Mouse (Mus musculus) hindbrain, embryonic 11.5 days (tissue): Measurements from ENCODE around the gene Cerk. TPM values are rescaled to one million over a fixed set of nuclear protein-coding genes. Genes with fewer than 3 reads are reported as not detected.
"Not testable (repeated sequence)": the region's sequence is repeated elsewhere in the genome, so short reads cannot be mapped to it uniquely, and the experiment has no call there.

Experiments
- ATAC-seq: fragments of 200-750 bp; cut with Nextera tagmentation; 2 replicates; pipeline ENCODE4 v1.8.0; 2017; ENCODE audit warnings: mild to moderate bottlenecking, moderate TSS enrichment, moderate library complexity; ENCODE audit not compliant: low FRiP score
- DNase-seq: peaks from one replicate; pipeline ENCODE4 v3.0.0-alpha.2; 2015; ENCODE audit warnings: low spot score
- H3K27ac ChIP-seq: fragments of 300-500 bp; sonication (generic); 2 replicates; pipeline ENCODE4 v1.5.1; 2014; ENCODE audit warnings: mild to moderate bottlenecking, low read depth, low read length
- H3K27me3 ChIP-seq: fragments of 300-500 bp; sonication (generic); 2 replicates; pipeline ENCODE4 v1.6.1; 2014; ENCODE audit warnings: mild to moderate bottlenecking, low read length, moderate library complexity, mixed read lengths; ENCODE audit not compliant: control insufficient read depth, insufficient read depth
- H3K36me3 ChIP-seq: fragments of 300-500 bp; sonication (generic); 2 replicates; pipeline ENCODE4 v1.6.1; 2014; ENCODE audit warnings: mild to moderate bottlenecking, low read length, moderate library complexity, mixed read lengths; ENCODE audit not compliant: control insufficient read depth, insufficient read depth
- H3K4me1 ChIP-seq: fragments of 300-500 bp; sonication (generic); replicated peaks from 2 replicates; pipeline ENCODE4 v1.6.1; 2014; ENCODE audit warnings: low read length, mixed read lengths; ENCODE audit not compliant: control insufficient read depth, insufficient read depth
- H3K4me2 ChIP-seq: fragments of 300-500 bp; sonication (generic); replicated peaks from 2 replicates; pipeline ENCODE4 v1.6.1; 2014; ENCODE audit warnings: mild to moderate bottlenecking, low read depth, low read length
- H3K4me3 ChIP-seq: fragments of 300-500 bp; sonication (generic); 2 replicates; pipeline ENCODE4 v1.5.1; 2014; ENCODE audit warnings: low read depth, low read length
- H3K9ac ChIP-seq: fragments of 300-500 bp; sonication (generic); 2 replicates; pipeline ENCODE4 v1.6.1; 2014; ENCODE audit warnings: low read depth, low read length
- H3K9me3 ChIP-seq: fragments of 300-500 bp; sonication (generic); 2 replicates; pipeline ENCODE4 v1.6.1; 2016; ENCODE audit warnings: low read length; ENCODE audit not compliant: control insufficient read depth
- WGBS: fragments of 180-500 bp; shearing (Covaris S2); extraction: QIAGEN DNeasy Blood & Tissue Kit; methylation state at CpG from one replicate; pipeline ENCODE4 v1.1.7; 2014; 5-methylcytosine and 5-hydroxymethylcytosine counted together
- polyA plus RNA-seq: library from polyadenylated mRNA; unstranded; fragments of >200 nt; fragmentation: Nextera tagmentation; extraction: Ambion mirVana; gene quantifications from 2 replicates; pipeline ENCODE4 v1.2.1, GENCODE M21; 2014

Gene Cerk
- polyA plus RNA-seq, 1 experiment from 2014 or later: 16.9 TPM

- ATAC-seq (no peak), DNase-seq (no peak)
- no peaks in the 10 kb centered on the region for H3K9me3 ChIP-seq
- no peak overlapping the region for H3K9ac ChIP-seq
- H3K4me3 ChIP-seq: no peak overlapping the region
- no peaks in the 10 kb centered on the region for H3K36me3 ChIP-seq
- WGBS: 85% methylated on average over 2 of the region's 2 CpGs
- no peak overlapping the region for H3K4me2 ChIP-seq
- H3K4me1 ChIP-seq: no peaks in the 10 kb centered on the region
- no peaks in the 10 kb centered on the region for H3K27me3 ChIP-seq
- H3K27ac ChIP-seq: no peak overlapping the region
Observed at GRCm38 (mm10) chr15:86226968-86227367, 41.0 kb upstream of the Cerk start.

- H3K9ac ChIP-seq: no peak overlapping the region
- WGBS: 81% methylated on average over 5 of the region's 5 CpGs
- DNase-seq (no peak), ATAC-seq (no peak)
- H3K4me3 ChIP-seq: no peak overlapping the region
- no peak overlapping the region for H3K27ac ChIP-seq
- H3K27me3 ChIP-seq: no peaks in the 10 kb centered on the region
- H3K36me3 ChIP-seq: no peaks in the 10 kb centered on the region
- no peaks in the 10 kb centered on the region for H3K9me3 ChIP-seq
- no peak overlapping the region for H3K4me2 ChIP-seq
- no peaks in the 10 kb centered on the region for H3K4me1 ChIP-seq
Observed at GRCm38 (mm10) chr15:86226221-86226620, 40.3 kb upstream of the Cerk start.

GRCm38 (mm10) chr15:86224972-86225551, 39.1 kb upstream of the Cerk start:
- no peaks in the 10 kb centered on the region for H3K4me1 ChIP-seq
- WGBS: 89% methylated on average over 7 of the region's 7 CpGs
- no peak overlapping the region for H3K4me2 ChIP-seq
- no peak overlapping the region for H3K4me3 ChIP-seq
- no peak overlapping the region for H3K9ac ChIP-seq
- no peak for DNase-seq
- H3K9me3 ChIP-seq: no peaks in the 10 kb centered on the region
- no peaks in the 10 kb centered on the region for H3K27me3 ChIP-seq
- no peak for ATAC-seq
- H3K27ac ChIP-seq: no peak overlapping the region
- no peaks in the 10 kb centered on the region for H3K36me3 ChIP-seq

GRCm38 (mm10) chr15:86221901-86222300, 36.0 kb upstream of the Cerk start:
- not testable (repeated sequence) for H3K27me3 ChIP-seq, H3K36me3 ChIP-seq, H3K4me2 ChIP-seq, H3K9me3 ChIP-seq, H3K27ac ChIP-seq, H3K4me3 ChIP-seq, ATAC-seq, H3K4me1 ChIP-seq, H3K9ac ChIP-seq, DNase-seq
- WGBS: 92% methylated on average over 11 of the region's 11 CpGs

GRCm38 (mm10) chr15:86221369-86221768, 35.4 kb upstream of the Cerk start:
- Histone ChIP-seq H3K27ac (no peak overlapping the region), H3K27me3 (no peaks in the 10 kb centered on the region), H3K4me3 (no peak overlapping the region), H3K36me3 (no peaks in the 10 kb centered on the region), H3K9me3 (no peaks in the 10 kb centered on the region), H3K4me1 (no peaks in the 10 kb centered on the region), H3K9ac (no peak overlapping the region), H3K4me2 (no peak overlapping the region)
- DNase-seq: no peak
- WGBS: 75% methylated on average over 4 of the region's 4 CpGs
- ATAC-seq: no peak

GRCm38 (mm10) chr15:86220715-86221114, 34.8 kb upstream of the Cerk start:
- Histone ChIP-seq H3K27me3 (no peaks in the 10 kb centered on the region), H3K4me1 (no peaks in the 10 kb centered on the region), H3K9ac (no peak overlapping the region), H3K36me3 (no peaks in the 10 kb centered on the region), H3K9me3 (no peaks in the 10 kb centered on the region), H3K4me2 (no peak overlapping the region), H3K4me3 (no peak overlapping the region), H3K27ac (no peak overlapping the region)
- ATAC-seq: no peak
- WGBS: 93% methylated on average over 4 of the region's 4 CpGs
- no peak for DNase-seq

- WGBS: 91% methylated on average over 5 of the region's 5 CpGs
- Histone ChIP-seq H3K9ac (no peak overlapping the region), H3K9me3 (no peaks in the 10 kb centered on the region), H3K4me2 (no peak overlapping the region), H3K36me3 (no peaks in the 10 kb centered on the region), H3K27me3 (no peaks in the 10 kb centered on the region), H3K4me1 (no peaks in the 10 kb centered on the region), H3K4me3 (no peak overlapping the region), H3K27ac (no peak overlapping the region)
- no peak for DNase-seq
- ATAC-seq: no peak
Observed at GRCm38 (mm10) chr15:86220229-86220630, 34.3 kb upstream of the Cerk start.

- Histone ChIP-seq H3K4me2 (no peak overlapping the region), H3K4me1 (no peaks in the 10 kb centered on the region), H3K27ac (no peak overlapping the region), H3K36me3 (no peaks in the 10 kb centered on the region), H3K9ac (no peak overlapping the region), H3K27me3 (no peaks in the 10 kb centered on the region), H3K9me3 (no peaks in the 10 kb centered on the region), H3K4me3 (no peak overlapping the region)
- no peak for DNase-seq
- WGBS: 81% methylated on average over 7 of the region's 7 CpGs
- no peak for ATAC-seq
Observed at GRCm38 (mm10) chr15:86219534-86220228, 33.7 kb upstream of the Cerk start.

GRCm38 (mm10) chr15:86216641-86217040, 30.7 kb upstream of the Cerk start:
- not testable (repeated sequence) for H3K9me3 ChIP-seq, H3K27ac ChIP-seq, H3K27me3 ChIP-seq, H3K4me2 ChIP-seq, H3K4me1 ChIP-seq, H3K9ac ChIP-seq, H3K36me3 ChIP-seq, ATAC-seq, DNase-seq, H3K4me3 ChIP-seq
- WGBS: 86% methylated on average over 9 of the region's 9 CpGs
